Mouse (Mus musculus): Measurements from ENCODE around the gene Vat1l.

The Vat1l gene

GRCm38 (mm10) chr8:114205221-114205901 is at the start of gene Vat1l:
TSS of gene Vat1l (plus strand) at chr8:114205612.
- DNase-seq (ENCODE audit: low read depth, low spot score): no peak

GRCm38 (mm10) chr8:114158586-114158985 is 46.8 kb upstream of the Vat1l start:
- no peak for DNase-seq (ENCODE audit: low read depth, low spot score)

GRCm38 (mm10) chr8:114159666-114160065 is 45.7 kb upstream of the Vat1l start:
- no peak for DNase-seq (ENCODE audit: low read depth, low spot score)

DNA sequence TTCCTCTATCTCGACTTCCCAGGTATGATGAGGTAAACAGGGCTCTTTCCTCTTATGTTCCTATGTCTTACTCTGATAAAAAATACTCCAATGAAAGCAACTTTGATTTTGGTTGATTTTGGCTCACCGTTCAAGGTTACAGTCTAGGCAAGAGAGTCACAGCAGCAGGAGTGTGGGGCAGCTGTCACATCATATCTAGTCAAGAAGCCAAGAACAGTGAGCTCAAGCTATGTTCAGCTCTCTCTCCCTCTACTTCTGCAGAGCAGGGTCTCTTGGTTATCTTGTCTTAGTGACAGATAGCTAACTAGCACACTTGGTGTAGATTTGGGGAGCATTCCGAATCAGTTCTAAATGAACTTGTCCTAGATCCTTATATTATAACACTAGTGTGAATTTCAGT is 41.5 kb upstream of the Vat1l start:
- DNase-seq (ENCODE audit: low read depth, low spot score): no peak

GRCm38 (mm10) chr8:114164444-114165096 is 40.8 kb upstream of the Vat1l start:
- no peak for DNase-seq (ENCODE audit: low read depth, low spot score)

GRCm38 (mm10) chr8:114165741-114166140 is 39.7 kb upstream of the Vat1l start:
- DNase-seq (ENCODE audit: low read depth, low spot score): no peak

DNA sequence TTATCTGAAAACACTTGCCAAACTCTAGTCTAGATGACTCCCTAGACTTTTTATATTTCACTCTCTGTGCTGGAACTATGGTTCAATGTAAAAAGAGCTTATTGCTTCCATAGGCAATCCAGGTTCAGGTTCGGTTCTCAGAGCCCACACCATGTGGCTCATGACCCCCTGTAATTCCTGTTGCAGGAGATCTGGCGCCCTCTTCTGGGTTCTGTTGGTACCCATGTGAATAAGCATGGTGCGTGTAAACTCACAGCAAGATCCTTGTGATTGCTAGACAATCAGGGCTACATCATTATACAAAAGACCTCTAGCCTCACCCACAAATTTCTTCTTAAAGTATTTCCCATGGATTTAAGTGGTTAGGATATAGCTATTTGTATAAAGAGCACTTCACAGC is 28.7 kb upstream of the Vat1l start:
- DNase-seq (ENCODE audit: low read depth, low spot score): no peak

DNA sequence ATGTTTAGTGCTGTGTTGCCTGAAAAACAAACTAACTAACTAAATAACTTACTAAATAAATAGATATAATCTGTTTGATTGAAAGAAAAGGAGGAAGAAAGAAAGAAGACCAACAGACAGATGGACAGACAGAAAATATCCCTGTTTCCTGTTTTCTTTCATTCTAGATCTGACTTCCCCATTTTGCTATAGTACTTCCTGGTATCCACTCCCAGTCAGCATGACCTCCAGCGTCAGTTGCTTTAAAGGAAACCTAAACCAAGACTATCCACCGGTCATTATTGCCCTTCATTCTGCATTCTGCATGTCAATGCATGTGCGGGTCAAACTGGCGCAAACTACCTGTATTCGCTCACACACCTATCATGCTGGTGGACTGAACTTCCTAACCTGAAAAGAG is 12.1 kb upstream of the Vat1l start:
- no peak for DNase-seq (ENCODE audit: low read depth, low spot score)

- DNase-seq (ENCODE audit: low read depth, low spot score): no peak
Measured at GRCm38 (mm10) chr8:114198990-114199389, 6.4 kb upstream of the Vat1l start.

GRCm38 (mm10) chr8:114206421-114206983 is 1.1 kb downstream of the Vat1l start:
- no peak for DNase-seq (ENCODE audit: low read depth, low spot score)

DNA sequence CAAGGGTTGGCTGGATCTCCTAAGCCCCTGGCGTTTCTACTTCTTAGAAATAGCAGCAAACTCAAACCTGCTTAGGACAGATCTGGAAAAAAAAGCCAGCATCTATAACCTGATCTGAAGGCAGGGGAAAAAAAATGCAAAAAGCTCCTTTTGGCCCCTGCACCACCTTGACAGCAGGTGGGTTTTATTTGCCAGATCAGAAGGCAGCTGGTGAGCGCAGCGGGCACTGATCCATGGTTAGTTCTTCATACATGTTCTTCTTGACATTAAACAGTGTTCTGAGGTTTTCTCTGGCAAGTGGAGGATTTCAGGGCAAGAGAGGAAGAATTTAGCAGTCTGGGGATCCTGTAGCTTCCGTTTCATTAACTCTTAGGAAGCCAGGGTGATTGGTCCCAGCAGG is 1.6 kb downstream of the Vat1l start:
- DNase-seq (ENCODE audit: low read depth, low spot score): no peak

DNA sequence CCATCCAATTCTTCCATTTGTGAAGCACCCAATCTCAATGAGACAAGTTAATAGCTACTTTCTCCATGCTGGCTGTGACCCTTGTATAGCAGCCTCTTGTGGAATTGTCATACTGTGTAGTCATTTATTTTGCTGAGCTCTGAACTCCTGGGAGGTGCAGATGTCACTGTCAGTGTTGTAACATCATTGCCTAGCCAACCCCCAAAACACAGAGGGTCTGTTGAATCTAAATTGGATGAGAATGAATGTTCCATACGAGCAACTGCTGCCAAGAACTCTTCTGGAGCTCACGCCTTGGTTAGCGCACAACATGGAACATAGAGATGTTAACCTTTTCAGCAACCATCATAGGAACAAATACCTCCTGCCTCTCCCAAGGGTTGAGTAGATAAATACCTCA is 15.4 kb downstream of the Vat1l start:
- DNase-seq (ENCODE audit: low read depth, low spot score): no peak

GRCm38 (mm10) chr8:114222001-114222400 is 16.6 kb downstream of the Vat1l start:
- no peak for DNase-seq (ENCODE audit: low read depth, low spot score)

GRCm38 (mm10) chr8:114224001-114224400 is 18.6 kb downstream of the Vat1l start:
- no peak for DNase-seq (ENCODE audit: low read depth, low spot score)

DNA sequence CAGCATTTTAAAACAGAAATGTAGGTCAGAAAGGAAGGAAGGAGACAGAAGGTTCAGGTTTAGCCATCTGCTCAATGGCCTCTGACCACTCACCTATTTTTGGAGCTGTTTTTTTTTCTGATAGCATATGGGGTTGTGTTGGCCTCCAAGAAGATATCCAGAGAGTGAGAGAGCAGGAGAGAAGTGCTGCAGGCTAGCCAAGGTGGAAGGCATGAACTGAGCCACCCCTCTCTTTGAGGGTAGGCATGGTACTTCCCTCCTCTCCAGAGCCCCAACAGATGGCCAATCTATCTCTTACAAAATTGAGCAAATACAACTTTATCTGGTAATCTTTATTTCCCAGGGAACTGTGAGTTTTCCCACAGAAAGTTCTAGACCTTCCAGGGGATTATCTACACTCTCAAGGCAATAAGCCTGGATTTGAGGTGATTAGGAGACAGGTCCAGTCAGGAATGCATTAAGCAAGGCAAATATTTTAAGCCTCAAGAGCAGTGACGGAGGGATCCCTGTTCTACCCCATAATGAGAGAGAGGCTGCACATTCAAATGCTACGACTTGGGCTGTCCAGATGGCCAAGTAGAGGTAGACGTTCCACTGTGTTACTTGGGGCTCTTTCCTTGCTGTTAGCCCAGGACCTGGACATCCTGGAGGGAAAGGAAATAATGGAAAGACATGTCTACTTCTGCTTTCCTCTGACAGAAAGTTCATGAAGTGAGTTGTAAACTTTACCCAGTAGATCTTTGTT is 46.1 kb downstream of the Vat1l start:
- no peak for DNase-seq (ENCODE audit: low read depth, low spot score)

DNA sequence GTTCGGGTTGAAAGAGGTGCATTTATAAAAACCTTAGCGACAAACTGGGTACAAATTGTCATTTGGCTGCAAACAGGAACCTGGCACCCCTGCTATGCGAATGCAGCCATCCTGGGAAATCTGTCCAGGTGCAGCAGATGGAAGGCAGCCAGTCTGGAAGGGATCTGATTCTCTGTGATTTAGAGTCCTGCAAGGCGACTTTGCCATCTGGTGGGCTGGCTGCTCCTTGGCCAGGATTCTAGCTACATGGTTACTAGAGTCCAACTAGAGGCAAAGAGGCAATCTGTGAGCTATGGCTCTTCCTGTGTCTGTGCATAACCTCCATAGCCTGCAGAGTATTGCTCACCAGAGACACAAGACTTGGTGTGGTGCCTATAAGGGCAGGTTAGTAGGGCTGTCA is 53.3 kb downstream of the Vat1l start:
- DNase-seq (ENCODE audit: low read depth, low spot score): no peak

- no peak for DNase-seq (ENCODE audit: low read depth, low spot score)
Measured at GRCm38 (mm10) chr8:114259713-114260355, 54.4 kb downstream of the Vat1l start.

GRCm38 (mm10) chr8:114262331-114262730 is 56.9 kb downstream of the Vat1l start:
- peak; percentile 18 for DNase-seq (ENCODE audit: low read depth, low spot score)

DNA sequence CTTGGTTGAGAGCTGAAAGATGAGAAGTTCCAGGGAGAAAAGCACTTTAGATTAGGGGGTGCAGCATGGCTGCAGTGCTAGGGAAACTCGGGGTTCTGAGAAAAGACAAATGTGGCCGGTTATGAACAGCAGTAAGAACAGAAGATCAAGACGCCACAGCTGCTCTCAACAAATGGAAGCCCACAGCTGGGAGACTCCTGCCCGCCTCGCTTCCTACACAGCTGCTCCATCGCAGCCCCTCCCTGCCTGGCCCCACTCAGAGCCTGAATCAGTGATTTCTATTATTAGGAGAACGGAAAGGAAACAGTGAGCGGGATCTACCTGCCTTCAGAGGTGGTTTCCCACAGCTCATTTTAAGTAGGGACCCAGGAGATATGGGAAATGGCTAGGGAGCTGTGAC is 69.1 kb downstream of the Vat1l start:
- DNase-seq (ENCODE audit: low read depth, low spot score): no peak

GRCm38 (mm10) chr8:114281101-114281500 is 75.7 kb downstream of the Vat1l start:
- peak; percentile 9 for DNase-seq (ENCODE audit: low read depth, low spot score)

GRCm38 (mm10) chr8:114294889-114295748 is 89.7 kb downstream of the Vat1l start:
- no peak for DNase-seq (ENCODE audit: low read depth, low spot score)
